In the genomic region with DNA sequence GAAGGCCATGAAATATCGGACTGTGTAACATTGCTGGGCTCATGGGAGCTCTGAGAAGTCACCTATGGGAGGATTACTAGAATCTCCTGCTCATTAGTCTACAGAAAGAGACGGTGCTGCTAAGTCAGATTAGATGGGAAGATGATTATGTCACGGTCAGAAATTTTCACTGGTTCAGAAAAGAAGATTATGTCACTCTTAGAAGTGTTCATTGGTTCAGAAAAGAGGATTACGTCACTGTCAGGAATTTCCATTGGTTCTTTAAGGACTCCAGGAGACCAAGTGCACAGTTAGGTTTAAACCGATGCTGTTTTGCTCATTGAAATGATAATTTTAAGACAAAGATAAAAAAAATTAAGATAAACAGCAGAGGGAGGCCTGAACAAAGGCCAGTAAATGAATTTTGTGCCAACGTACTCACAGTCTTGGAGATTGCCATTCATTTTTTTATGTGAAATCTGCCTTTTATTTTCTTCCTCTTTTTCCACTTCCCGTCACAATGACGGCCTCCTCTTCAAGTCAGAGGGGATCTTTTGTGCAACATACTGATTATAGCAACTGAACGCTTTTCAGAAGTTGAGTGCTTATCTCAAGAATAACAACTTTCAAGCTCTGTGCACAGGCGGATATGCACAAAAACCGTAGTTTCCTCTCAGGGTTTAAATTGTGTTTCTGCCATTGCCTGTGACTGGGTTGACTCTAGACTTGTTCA, we compare ENCODE assay signal across 10 mouse cellular contexts.
A peak's percentile ranks its signal among the peaks of the same experiment; 100 is the strongest.
DNase-seq lines count a peak whose midpoint lies in the region; ATAC-seq and TF ChIP-seq lines count a peak whose summit lies in the region.
"Had no signal": no experiment of that assay in that cellular context is flagged by ENCODE, and none has a peak within 500 bp of the region (broad histone marks: within the 10 kb centered on the region; RNA-seq: fewer than 3 reads in every experiment).

No protein-coding gene starts in this region.

- no peak overlapping the region for H3K4me3 ChIP-seq in heart, embryonic 15.5 days
- H3K4me3 ChIP-seq in MEL (ENCODE audit: control insufficient read depth in 1 of 2, insufficient read depth in 1 of 2, low read depth in 2 of 2, low read length in 2 of 2) = peak overlapping the region; percentile 16 to 27
- H3K4me3 ChIP-seq in forebrain, postnatal 0 days (ENCODE audit: low read depth, low read length) = no peak overlapping the region
- no peak overlapping the region for H3K4me3 ChIP-seq in midbrain, embryonic 15.5 days
- H3K4me3 ChIP-seq: embryonic facial prominence, embryonic 15.5 days; hindbrain, embryonic 13.5 days had no signal

- H3K27ac ChIP-seq in heart, embryonic 15.5 days = peak overlapping the region; percentile 77
- H3K27ac ChIP-seq in MEL (ENCODE audit: control insufficient read depth, low read depth, low read length) = peak overlapping the region; percentile 90
- H3K27ac ChIP-seq in forebrain, postnatal 0 days (ENCODE audit: low read depth, low read length) = peak overlapping the region; percentile 47; the same call in 1 of the 2 replicates
- H3K27ac ChIP-seq in midbrain, embryonic 15.5 days = peak overlapping the region; percentile 51
- H3K27ac ChIP-seq: embryonic facial prominence, embryonic 15.5 days; hindbrain, embryonic 13.5 days had no signal

- intact Hi-C loops in gastrocnemius, postnatal 14 days (cut with DNase I; ENCODE audit: low total_unique reads) = no loop called here

- no peak; the same call in 1 of the 2 replicates for ATAC-seq in heart, embryonic 15.5 days (replicated peaks; ENCODE audit: insufficient number of reproducible peaks, insufficient read depth, low FRiP score, low read depth)
- ATAC-seq in forebrain, postnatal 0 days = peak; percentile 94
- ATAC-seq in midbrain, embryonic 15.5 days (replicated peaks) = peak; percentile 88

- no peaks in the 10 kb centered on the region for H3K9me3 ChIP-seq in heart, embryonic 15.5 days (replicated peaks)
- H3K9me3 ChIP-seq in MEL (replicated peaks; ENCODE audit: insufficient read depth, low read length) = no peaks in the 10 kb centered on the region
- H3K9me3 ChIP-seq in forebrain, postnatal 0 days (ENCODE audit: low read length) = no peaks in the 10 kb centered on the region
- H3K9me3 ChIP-seq in midbrain, embryonic 15.5 days = no peaks in the 10 kb centered on the region
- H3K9me3 ChIP-seq: embryonic facial prominence, embryonic 15.5 days; hindbrain, embryonic 13.5 days had no signal

- H3K9ac ChIP-seq in heart, embryonic 15.5 days = no peak overlapping the region
- peak overlapping the region; percentile 23 for H3K9ac ChIP-seq in MEL (ENCODE audit: control insufficient read depth, low read depth, low read length, poor library complexity, severe bottlenecking)
- H3K9ac ChIP-seq in forebrain, postnatal 0 days = no peak overlapping the region
- no peak overlapping the region for H3K9ac ChIP-seq in midbrain, embryonic 15.5 days
- H3K9ac ChIP-seq: embryonic facial prominence, embryonic 15.5 days; hindbrain, embryonic 13.5 days had no signal

- no peak for TF ChIP-seq CTCF in MEL (IDR thresholded peaks at IDR 0.05 in 2 of 3, conservative IDR thresholded peaks at IDR 0.05 in 1 of 3; ENCODE audit: control insufficient read depth in 1 of 3, insufficient read depth in 1 of 3, low read depth in 2 of 3, low read length in 3 of 3, poor library complexity in 1 of 3, severe bottlenecking in 1 of 3)
- TF ChIP-seq CTCF in forebrain, postnatal 0 days (IDR thresholded peaks at IDR 0.05; ENCODE audit: low read depth) = no peak

- no peak overlapping the region for H3K4me2 ChIP-seq in heart, embryonic 15.5 days
- no peak overlapping the region for H3K4me2 ChIP-seq in forebrain, postnatal 0 days (ENCODE audit: low read depth)
- peak overlapping the region; percentile 26 for H3K4me2 ChIP-seq in midbrain, embryonic 15.5 days
- H3K4me2 ChIP-seq: embryonic facial prominence, embryonic 15.5 days; hindbrain, embryonic 13.5 days had no signal

- TF ChIP-seq POLR2A in MEL (IDR thresholded peaks at IDR 0.05; ENCODE audit: control insufficient read depth in 1 of 2, insufficient read depth in 1 of 2, low read depth in 1 of 2, low read length in 2 of 2, poor library complexity in 1 of 2) = no peak

- 53% methylated on average over 11 of the region's 11 CpGs for WGBS in heart, embryonic 15.5 days
- 23% methylated on average over 11 of the region's 11 CpGs for WGBS in forebrain, postnatal 0 days
- 27% methylated on average over 11 of the region's 11 CpGs for WGBS in midbrain, embryonic 15.5 days

- no peaks in the 10 kb centered on the region for H3K79me2 ChIP-seq in MEL (ENCODE audit: control insufficient read depth, insufficient read depth, low read length, poor library complexity)

- peak; percentile 97 to 98 for TF ChIP-seq EP300 in MEL (IDR thresholded peaks at IDR 0.05; ENCODE audit: low read depth in 1 of 2, low read length in 2 of 2)

- H3K4me1 ChIP-seq in heart, embryonic 15.5 days (replicated peaks) = peaks cover 32% of the 10 kb centered on the region
- H3K4me1 ChIP-seq in MEL (ENCODE audit: control insufficient read depth in 1 of 2, insufficient read depth in 2 of 2, low read length in 2 of 2) = peaks cover 18 to 25% of the 10 kb centered on the region in 2 experiments
- H3K4me1 ChIP-seq in forebrain, postnatal 0 days (ENCODE audit: insufficient read depth) = no peaks in the 10 kb centered on the region; the same call in 1 of the 2 replicates
- peaks cover 8% of the 10 kb centered on the region for H3K4me1 ChIP-seq in midbrain, embryonic 15.5 days

- H3K27me3 ChIP-seq in heart, embryonic 15.5 days = no peaks in the 10 kb centered on the region
- H3K27me3 ChIP-seq in MEL (ENCODE audit: control insufficient read depth in 1 of 2, insufficient read depth in 2 of 2, low read length in 2 of 2) = no peaks in the 10 kb centered on the region
- no peaks in the 10 kb centered on the region for H3K27me3 ChIP-seq in forebrain, postnatal 0 days (ENCODE audit: insufficient read depth, low read length)
- no peaks in the 10 kb centered on the region for H3K27me3 ChIP-seq in midbrain, embryonic 15.5 days (replicated peaks)
- H3K27me3 ChIP-seq: embryonic facial prominence, embryonic 15.5 days; hindbrain, embryonic 13.5 days had no signal

- no peak for TF ChIP-seq RAD21 in MEL (IDR thresholded peaks at IDR 0.05; ENCODE audit: low read depth, low read length)

- no peak for DNase-seq in heart, adult 18-20 months
- peak; percentile 94 for DNase-seq in MEL (ENCODE audit: low read depth, low spot score)
- peak; percentile 54 for DNase-seq in forebrain, postnatal 0 days
- no peak for DNase-seq in adipocyte (ENCODE audit: low spot score)
- DNase-seq in gastrocnemius, postnatal 14 days = no peak
- DNase-seq in embryo, embryonic 11 days = no peak

- H3K36me3 ChIP-seq in heart, embryonic 15.5 days = no peaks in the 10 kb centered on the region
- peaks cover 0 to 25% of the 10 kb centered on the region in 2 experiments; a peak in 2 of 4 replicates for H3K36me3 ChIP-seq in MEL (ENCODE audit: control insufficient read depth in 1 of 2, insufficient read depth in 2 of 2, low read length in 2 of 2)
- no peaks in the 10 kb centered on the region for H3K36me3 ChIP-seq in forebrain, postnatal 0 days (ENCODE audit: insufficient read depth)
- H3K36me3 ChIP-seq in midbrain, embryonic 15.5 days (replicated peaks) = no peaks in the 10 kb centered on the region
- H3K36me3 ChIP-seq: embryonic facial prominence, embryonic 15.5 days; hindbrain, embryonic 13.5 days had no signal

TF ChIP-seq in MEL, 35 proteins besides CTCF, POLR2A, EP300 and RAD21 (continues in another document):
- TF ChIP-seq TAL1 (IDR thresholded peaks at IDR 0.05; ENCODE audit: low read length) (peak; percentile 81), ZKSCAN1 (IDR thresholded peaks at IDR 0.05; ENCODE audit: low read depth, low read length) (no peak; the same call in 1 of the 2 replicates), ETS1 (IDR thresholded peaks at IDR 0.05; ENCODE audit: low read depth, low read length) (peak; percentile 92), ZMIZ1 (IDR thresholded peaks at IDR 0.05; ENCODE audit: low read depth, low read length) (no peak), MYC (IDR thresholded peaks at IDR 0.05; ENCODE audit: low read depth, low read length) (peak; percentile 64; the same call in 1 of the 2 replicates), NELFE (IDR thresholded peaks at IDR 0.05; ENCODE audit: low read depth, low read length) (peak; percentile 10; the same call in 1 of the 2 replicates), USF1 (IDR thresholded peaks at IDR 0.05; ENCODE audit: low read depth, low read length) (no peak), CHD2 (IDR thresholded peaks at IDR 0.05; ENCODE audit: low read length) (no peak; the same call in 1 of the 2 replicates), TBP (IDR thresholded peaks at IDR 0.05; ENCODE audit: low read depth, low read length) (peak; percentile 89), POLR2AphosphoS2 (IDR thresholded peaks at IDR 0.05; ENCODE audit: low read length) (no peak), POLR2AphosphoS5 (IDR thresholded peaks at IDR 0.05; ENCODE audit: borderline replicate concordance, low read depth, low read length) (no peak), MAFK (IDR thresholded peaks at IDR 0.05; ENCODE audit: borderline replicate concordance, low read depth, low read length) (peak; percentile 59), USF2 (IDR thresholded peaks at IDR 0.05; ENCODE audit: borderline replicate concordance in 1 of 2, insufficient read depth in 1 of 2, low read depth in 1 of 2, low read length in 2 of 2) (no peak), CHD1 (IDR thresholded peaks at IDR 0.05; ENCODE audit: low read depth, low read length) (0 out of 2 replicates have a peak, but pooled peaks have one; percentile 24), NRF1 (IDR thresholded peaks at IDR 0.05; ENCODE audit: insufficient read depth, low read depth, low read length, poor library complexity, severe bottlenecking) (no peak), HCFC1 (IDR thresholded peaks at IDR 0.05; ENCODE audit: low read depth, low read length) (peak; percentile 60; the same call in 1 of the 2 replicates), TCF12 (IDR thresholded peaks at IDR 0.05; ENCODE audit: low read depth, low read length) (peak; percentile 90), JUND (IDR thresholded peaks at IDR 0.05; ENCODE audit: low read depth, low read length) (no peak), MAX (IDR thresholded peaks at IDR 0.05; ENCODE audit: low read length) (peak; percentile 37; the same call in 1 of the 2 replicates), UBTF (IDR thresholded peaks at IDR 0.05; ENCODE audit: borderline replicate concordance, insufficient read depth, low read depth, low read length) (0 out of 2 replicates have a peak, but pooled peaks have one; percentile 36), E2F4 (IDR thresholded peaks at IDR 0.05; ENCODE audit: borderline replicate concordance, low read depth, low read length) (no peak), BHLHE40 (IDR thresholded peaks at IDR 0.05; ENCODE audit: borderline replicate concordance, low read depth, low read length) (peak; percentile 62; the same call in 1 of the 2 replicates), MEF2A (IDR thresholded peaks at IDR 0.05; ENCODE audit: extremely low read depth, insufficient replicate concordance, low read depth, low read length, poor library complexity, severe bottlenecking) (peak; percentile 68; the same call in 1 of the 2 replicates)

Comparison
In these comparisons a context has a peak if more than half of its experiments do, and no peak if none do; other contexts are left out.
1. H3K4me3 ChIP-seq: peak in MEL (2 of 2); none in heart, embryonic 15.5 days (single experiment), forebrain, postnatal 0 days (single experiment) and midbrain, embryonic 15.5 days (single experiment).
2. DNase-seq: peak in MEL (single experiment) and forebrain, postnatal 0 days (single experiment); none in heart, adult 18-20 months (0 of 2), adipocyte (single experiment), gastrocnemius, postnatal 14 days (single experiment) and embryo, embryonic 11 days (single experiment).
3. Peak in every context shown above with its lines, with median percentiles within 50 percentile points of each other: H3K27ac ChIP-seq.